Mouse (Mus musculus) urinary bladder, adult 2 months (tissue): ENCODE data around the gene Irs3. TPM values are rescaled to one million over a fixed set of nuclear protein-coding genes. Genes with fewer than 3 reads are reported as not detected.
A peak's percentile ranks its signal among the peaks of the same experiment; 100 is the strongest.

Experiments
- DNase-seq: peaks from one replicate; pipeline ENCODE4 v3.0.0; 2022; ENCODE audit warnings: low spot score
- polyA plus RNA-seq: library from polyadenylated mRNA; depleted of rRNA; stranded (reverse); fragments of >200 nt; gene quantifications from 2 replicates; pipeline ENCODE4 v1.2.3, GENCODE M21; 2012

The Irs3 gene
- polyA plus RNA-seq, 1 experiment = 1.4 TPM

GRCm38 (mm10) chr5:137656977-137657376 is 11.5 kb upstream of the Irs3 start:
- no peak for DNase-seq

- DNase-seq = no peak
Measured at GRCm38 (mm10) chr5:137654746-137655145, 9.2 kb upstream of the Irs3 start.

- DNase-seq = no peak
Measured at GRCm38 (mm10) chr5:137653366-137653765, 7.9 kb upstream of the Irs3 start.

GRCm38 (mm10) chr5:137652474-137652873 is 7.0 kb upstream of the Irs3 start:
- DNase-seq = no peak

- DNase-seq = no peak
Measured at GRCm38 (mm10) chr5:137649669-137650571, 4.4 kb upstream of the Irs3 start.

- DNase-seq = no peak
Measured at GRCm38 (mm10) chr5:137649251-137649650, 3.7 kb upstream of the Irs3 start.

- no peak for DNase-seq
Measured at GRCm38 (mm10) chr5:137647827-137648601, 2.5 kb upstream of the Irs3 start.

- DNase-seq = no peak
Measured at GRCm38 (mm10) chr5:137645091-137645651, 343 bp downstream of the Irs3 start.

- DNase-seq = no peak
Measured at GRCm38 (mm10) chr5:137644484-137644883, 1.0 kb downstream of the Irs3 start.

GRCm38 (mm10) chr5:137642886-137643285 is 2.6 kb downstream of the Irs3 start:
- DNase-seq = no peak

- DNase-seq = no peak
Measured at GRCm38 (mm10) chr5:137641054-137641453, 4.5 kb downstream of the Irs3 start, which contains the start of gene Sap25. Gene Sap25, plus strand, starts transcription at chr5:137641334.

- no peak for DNase-seq
Measured at GRCm38 (mm10) chr5:137639472-137639871, 6.0 kb downstream of the Irs3 start.

- no peak for DNase-seq
Measured at GRCm38 (mm10) chr5:137633397-137634084, 12.0 kb downstream of the Irs3 start.

GRCm38 (mm10) chr5:137631591-137631990 is 13.9 kb downstream of the Irs3 start:
- no peak for DNase-seq

- DNase-seq = no peak
Measured at GRCm38 (mm10) chr5:137631171-137631570, 14.3 kb downstream of the Irs3 start.

- DNase-seq = no peak
Measured at GRCm38 (mm10) chr5:137630602-137631001, 14.9 kb downstream of the Irs3 start.

- no peak for DNase-seq
Measured at GRCm38 (mm10) chr5:137629906-137630545, 15.5 kb downstream of the Irs3 start.

GRCm38 (mm10) chr5:137629306-137629721 is 16.2 kb downstream of the Irs3 start:
- DNase-seq = no peak

GRCm38 (mm10) chr5:137628498-137629305 is 16.8 kb downstream of the Irs3 start, which contains the start of the genes Fbxo24, Lrch4 and Gm20605:
Gene Fbxo24, minus strand, starts transcription at chr5:137629002.
Gene Lrch4, plus strand, starts transcription at chr5:137629121.
Gene Gm20605, plus strand, starts transcription at chr5:137629175.
- DNase-seq = peak; percentile 92

GRCm38 (mm10) chr5:137627991-137628390 is 17.5 kb downstream of the Irs3 start:
- no peak for DNase-seq
